Mouse (Mus musculus): ENCODE measurements around the gene Aes. TPM values are rescaled to one million over a fixed set of nuclear protein-coding genes. Genes with fewer than 3 reads are reported as not detected.

The Aes gene
- total RNA-seq, 2 experiments from 2014 or later, result 900 to 948 TPM

GRCm38 (mm10) chr10:81608308-81608707, 49.0 kb downstream of the Aes start:
- intact Hi-C loops (cut with DNase I), result loop anchor here (2.0 to 10.0 kb wide), 2 partner anchors 54 to 562 kb away; partner anchors contain the start of gene Aes
- DNase-seq, result no peak

- intact Hi-C loops (cut with DNase I), result no loop called here
- DNase-seq, result no peak
Measured at GRCm38 (mm10) chr10:81612779-81613178, 53.5 kb downstream of the Aes start.

GRCm38 (mm10) chr10:81615486-81615885, 56.2 kb downstream of the Aes start:
- intact Hi-C loops (cut with DNase I), result no loop called here
- no peak for DNase-seq

Other genes with a start within 250 kb of the Aes start
- 10 to 100 TPM; 15.6 to 17.8 TPM for gene Cactin, start 238.4 kb upstream of the Aes start, total RNA-seq (2021)
- gene Tbxa2r, start 230.8 kb upstream of the Aes start, total RNA-seq (2021), result 1 to 10 TPM; 5.3 to 7.9 TPM
- 1 to 10 TPM; 5.2 to 5.5 TPM for gene Gipc3, start 216.2 kb upstream of the Aes start, total RNA-seq (2021)
- gene Hmg20b, start 209.0 kb upstream of the Aes start, total RNA-seq (2021), result 10 to 100 TPM; 74.0 to 82.9 TPM
- gene Mfsd12, start 202.0 kb upstream of the Aes start, total RNA-seq (2021), result 10 to 100 TPM; 11.7 to 14.3 TPM
- gene 4930404N11Rik, start 193.7 kb upstream of the Aes start, total RNA-seq (2021), result 1 to 10 TPM; 1.2 to 1.3 TPM
- gene Fzr1, start 181.0 kb upstream of the Aes start, total RNA-seq (2021), result 10 to 100 TPM; 30.5 to 32.7 TPM
- gene Dohh, start 175.1 kb upstream of the Aes start, total RNA-seq (2021), result 10 to 100 TPM; 47.6 to 55.3 TPM
- under 1 TPM; 0.51 to 0.84 TPM for gene Gm48551, start 175.0 kb upstream of the Aes start, total RNA-seq (2021)
- under 1 TPM; 0.65 to 0.83 TPM for gene Gm48552, start 170.5 kb upstream of the Aes start, total RNA-seq (2021)
- 1 to 10 TPM; 1.9 to 2.0 TPM for gene Smim24, start 166.4 kb upstream of the Aes start, total RNA-seq (2021)
- 100 to 1,000 TPM; 133 TPM for gene Nfic, start 103.9 kb upstream of the Aes start, total RNA-seq (2021)
- gene Celf5, start 76.8 kb upstream of the Aes start, total RNA-seq (2021), result under 1 TPM; 0.15 to 0.19 TPM
- 10 to 100 TPM; 55.4 to 62.0 TPM for gene Ncln, start 63.1 kb upstream of the Aes start, total RNA-seq (2021)
- 1 to 10 TPM in 1 of 2 experiments, under 1 TPM in 1; 0.96 to 1.2 TPM for gene S1pr4, start 59.4 kb upstream of the Aes start, total RNA-seq (2021)
- under 1 TPM; 0.73 to 0.76 TPM for gene Gna15, start 35.3 kb upstream of the Aes start, total RNA-seq (2021)
- 10 to 100 TPM; 50.6 to 51.6 TPM for gene Gna11, start 14.3 kb upstream of the Aes start, total RNA-seq (2021)
- 10 to 100 TPM in 1 of 2 experiments, 1 to 10 TPM in 1; 9.4 to 11.2 TPM for gene Tle2, start 15.1 kb downstream of the Aes start, total RNA-seq (2021)
- 10 to 100 TPM in 1 of 2 experiments, 1 to 10 TPM in 1; 8.0 to 10.2 TPM for gene Tle6, start 41.6 kb downstream of the Aes start, total RNA-seq (2021)
- 1 to 10 TPM; 1.8 to 2.2 TPM for gene BC025920, start 46.8 kb downstream of the Aes start, total RNA-seq (2021)
- 10 to 100 TPM; 10.7 to 11.0 TPM for gene Sirt6, start 68.3 kb downstream of the Aes start, total RNA-seq (2021)
- gene Ankrd24, start 69.1 kb downstream of the Aes start, total RNA-seq (2021), result 10 to 100 TPM in 1 of 2 experiments, 1 to 10 TPM in 1; 9.4 to 10.9 TPM
- 1 to 10 TPM; 2.6 to 2.7 TPM for gene Gm10778, start 89.6 kb downstream of the Aes start, total RNA-seq (2021)
- gene Zfp433, start 145.3 kb downstream of the Aes start, total RNA-seq (2021), result 1 to 10 TPM; 4.8 to 5.4 TPM
- gene Gm3055, start 211.7 kb downstream of the Aes start, total RNA-seq (2021), result 1 to 10 TPM; 2.1 to 2.4 TPM